Mouse (Mus musculus) lung, embryonic 16.5 days (tissue): ENCODE measurements around the gene Fmod. TPM values are rescaled to one million over a fixed set of nuclear protein-coding genes. Genes with fewer than 3 reads are reported as not detected.

Experiments used
- ATAC-seq: fragments of 200-750 bp; cut with Nextera tagmentation; 2 replicates; pipeline ENCODE4 v1.8.0; 2017; ENCODE audit warnings: low read depth, mild to moderate bottlenecking, moderate library complexity
- H3K27ac ChIP-seq: fragments of 300-500 bp; sonication (generic); 2 replicates; pipeline ENCODE4 v1.5.1; 2014; ENCODE audit warnings: mild to moderate bottlenecking, control low read depth, low read length
- H3K27me3 ChIP-seq: fragments of 300-500 bp; sonication (generic); 2 replicates; pipeline ENCODE4 v1.6.1; 2014; ENCODE audit warnings: low read depth, low read length, mixed read lengths; ENCODE audit not compliant: control insufficient read depth, insufficient read depth
- H3K36me3 ChIP-seq: fragments of 300-500 bp; sonication (generic); 2 replicates; pipeline ENCODE4 v1.6.1; 2014; ENCODE audit warnings: low read length; ENCODE audit not compliant: control insufficient read depth, insufficient read depth
- H3K4me1 ChIP-seq: fragments of 300-500 bp; sonication (generic); replicated peaks from 2 replicates; pipeline ENCODE4 v1.6.1; 2014; ENCODE audit warnings: low read length, mixed read lengths; ENCODE audit not compliant: control insufficient read depth, insufficient read depth
- H3K4me2 ChIP-seq: fragments of 300-500 bp; sonication (generic); 2 replicates; pipeline ENCODE4 v1.6.1; 2014; ENCODE audit warnings: low read depth, low read length, control low read depth
- H3K4me3 ChIP-seq: fragments of 300-500 bp; sonication (generic); 2 replicates; pipeline ENCODE4 v1.5.1; 2014; ENCODE audit warnings: mild to moderate bottlenecking, low read length, control low read depth
- H3K9ac ChIP-seq: fragments of 300-500 bp; sonication (generic); 2 replicates; pipeline ENCODE4 v1.6.1; 2014; ENCODE audit warnings: low read length, control low read depth
- H3K9me3 ChIP-seq: fragments of 300-500 bp; sonication (generic); 2 replicates; pipeline ENCODE4 v1.6.1; 2016; ENCODE audit warnings: low read length; ENCODE audit not compliant: control insufficient read depth
- WGBS: fragments of 180-500 bp; shearing (Covaris S2); extraction: QIAGEN DNeasy Blood & Tissue Kit; methylation state at CpG from one replicate; pipeline ENCODE4 v1.1.7; 2014; 5-methylcytosine and 5-hydroxymethylcytosine counted together
- polyA plus RNA-seq: library from polyadenylated mRNA; unstranded; fragments of >200 nt; fragmentation: Nextera tagmentation; extraction: Ambion mirVana; gene quantifications from 2 replicates; pipeline ENCODE4 v1.2.1, GENCODE M21; 2015

The Fmod gene
- polyA plus RNA-seq, 1 experiment from 2014 or later, result 191 TPM

DNA sequence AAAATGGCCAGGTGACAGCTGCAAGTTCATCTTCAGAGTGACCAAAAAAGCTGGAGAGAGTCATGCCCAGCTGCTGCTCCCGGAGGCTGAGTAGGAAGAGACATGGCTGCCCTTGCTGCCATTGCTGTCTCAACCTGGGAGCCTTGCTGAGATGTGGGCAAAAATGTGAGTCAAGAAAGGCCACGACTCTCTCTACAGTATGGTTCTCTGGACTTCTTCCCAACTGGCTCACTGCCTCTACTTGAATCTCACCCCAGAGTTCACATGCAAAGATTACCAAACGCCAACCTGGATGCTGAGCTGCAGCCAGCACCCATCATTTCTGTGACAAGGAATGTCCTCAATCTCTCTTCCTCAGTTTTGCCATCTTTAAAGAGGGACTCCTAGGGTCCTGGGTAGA is 47.1 kb downstream of the Fmod start:
- no peak overlapping the region for H3K4me2 ChIP-seq
- no peak for ATAC-seq
- WGBS, result 68% methylated on average over 3 of the region's 3 CpGs
- H3K9ac ChIP-seq, result no peak overlapping the region
- peaks cover 36% of the 10 kb centered on the region for H3K4me1 ChIP-seq
- no peaks in the 10 kb centered on the region for H3K9me3 ChIP-seq
- no peaks in the 10 kb centered on the region for H3K36me3 ChIP-seq
- H3K27ac ChIP-seq, result no peak overlapping the region
- no peak overlapping the region for H3K4me3 ChIP-seq
- H3K27me3 ChIP-seq, result no peaks in the 10 kb centered on the region

DNA sequence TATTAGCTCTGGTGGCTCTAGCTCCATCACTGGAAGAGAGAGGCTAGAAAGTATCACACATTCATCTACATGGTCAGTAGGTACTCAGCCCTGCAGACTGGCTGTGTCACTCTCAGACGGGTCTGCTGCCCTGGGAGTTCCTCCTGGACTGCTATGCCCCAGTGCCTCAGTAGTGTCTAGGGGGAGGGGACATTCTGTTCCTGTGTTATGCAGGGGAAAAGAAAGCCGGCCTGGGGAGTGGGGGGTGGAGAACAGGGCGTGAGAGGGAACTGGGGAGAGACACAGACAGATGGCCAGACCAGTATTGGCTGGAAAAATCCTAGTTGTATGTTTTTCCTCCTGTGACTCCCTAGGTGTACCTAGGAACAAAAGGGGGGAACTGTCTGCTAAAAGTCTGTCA is 49.0 kb downstream of the Fmod start:
- WGBS, result 42% methylated on average over 3 of the region's 3 CpGs
- Histone ChIP-seq H3K9ac (peak overlapping the region; percentile 55; the same call in 1 of the 2 replicates), H3K4me3 (no peak overlapping the region), H3K4me2 (no peak overlapping the region), H3K27me3 (no peaks in the 10 kb centered on the region), H3K4me1 (peaks cover 26% of the 10 kb centered on the region), H3K36me3 (no peaks in the 10 kb centered on the region), H3K27ac (no peak overlapping the region), H3K9me3 (no peaks in the 10 kb centered on the region)
- ATAC-seq, result 0 out of 2 replicates have a peak, but pooled peaks have one; percentile 19

DNA sequence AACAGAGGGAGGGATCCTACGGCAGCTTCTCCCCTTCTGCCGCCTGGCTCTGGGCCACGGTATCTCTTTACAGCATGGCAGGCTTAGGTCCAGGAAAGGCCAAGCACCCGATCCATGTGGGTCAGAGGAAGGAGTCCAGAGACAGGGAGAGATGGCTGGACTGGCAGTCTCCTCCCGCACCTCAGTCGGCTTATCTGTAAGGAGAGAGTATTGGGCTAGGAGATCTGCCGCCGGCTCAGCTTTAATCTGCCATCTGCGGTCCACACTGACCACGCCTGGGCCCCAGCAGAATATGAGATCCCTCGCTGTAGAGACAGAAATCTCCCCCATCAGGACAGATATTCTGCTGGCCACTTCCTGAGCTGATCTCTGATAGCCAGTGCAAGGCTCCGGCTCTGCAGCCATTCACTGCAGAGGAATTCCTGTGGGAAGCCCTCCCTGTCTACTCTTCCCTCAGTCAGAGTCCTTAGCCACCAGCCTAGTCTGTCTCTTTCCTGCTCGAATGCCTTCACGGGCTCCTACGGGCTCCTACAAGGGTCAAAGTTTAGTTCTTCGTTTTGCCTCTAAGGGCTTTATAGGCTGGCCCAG is 49.9 kb downstream of the Fmod start:
- WGBS, result 28% methylated on average over 16 of the region's 16 CpGs
- H3K9me3 ChIP-seq, result no peaks in the 10 kb centered on the region
- H3K9ac ChIP-seq, result peak overlapping the region; percentile 55
- ATAC-seq, result 0 out of 2 replicates have a peak, but pooled peaks have one; percentile 24
- no peaks in the 10 kb centered on the region for H3K27me3 ChIP-seq
- H3K36me3 ChIP-seq, result no peaks in the 10 kb centered on the region
- peaks cover 26% of the 10 kb centered on the region for H3K4me1 ChIP-seq
- peak overlapping the region; percentile 23; the same call in 1 of the 2 replicates for H3K4me2 ChIP-seq
- no peak overlapping the region for H3K4me3 ChIP-seq
- H3K27ac ChIP-seq, result peak overlapping the region; percentile 54; the same call in 1 of the 2 replicates

DNA sequence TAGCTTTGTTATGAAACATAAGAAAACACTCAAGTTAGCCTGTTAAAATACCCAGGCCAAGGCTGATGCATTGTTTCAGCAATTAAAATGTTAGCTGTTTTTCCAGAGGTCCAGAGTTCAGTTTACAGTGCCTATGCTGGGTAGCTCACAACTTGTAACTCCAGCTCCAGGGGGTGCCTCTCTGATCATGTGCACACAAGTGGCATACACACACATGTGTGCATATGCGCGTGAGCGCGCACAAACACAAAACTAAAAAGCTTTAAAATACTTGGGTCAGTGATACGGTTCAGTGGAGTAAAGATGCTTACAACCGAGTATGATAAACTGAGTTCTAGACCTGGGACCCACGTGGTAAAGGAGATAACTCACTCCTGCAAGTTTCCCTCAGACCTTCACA is 52.0 kb downstream of the Fmod start:
- no peak overlapping the region for H3K9ac ChIP-seq
- no peaks in the 10 kb centered on the region for H3K27me3 ChIP-seq
- peaks cover 29% of the 10 kb centered on the region for H3K4me1 ChIP-seq

DNA sequence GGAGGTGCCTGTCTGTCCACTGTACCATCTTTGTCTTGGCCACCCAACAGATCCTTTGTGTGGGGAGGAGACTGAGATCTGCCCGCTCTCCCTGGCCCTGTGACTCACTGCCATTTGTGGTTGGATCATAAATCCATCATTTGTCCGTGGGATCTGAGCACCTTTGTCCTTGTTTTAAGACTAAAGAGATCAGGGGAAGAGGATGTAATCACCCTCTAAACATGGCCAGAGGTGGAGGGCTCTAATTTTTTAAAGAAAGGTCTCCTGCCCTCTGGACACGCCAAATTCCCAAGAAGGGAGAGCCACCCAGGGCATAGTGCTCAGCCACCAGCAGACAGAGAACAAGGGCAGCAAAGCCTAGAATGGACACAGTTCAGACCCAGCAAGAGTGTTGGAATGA is 54.8 kb downstream of the Fmod start:
- Histone ChIP-seq H3K27ac (no peak overlapping the region), H3K36me3 (no peaks in the 10 kb centered on the region), H3K4me3 (no peak overlapping the region), H3K4me1 (peaks cover 44% of the 10 kb centered on the region), H3K9me3 (no peaks in the 10 kb centered on the region), H3K4me2 (no peak overlapping the region), H3K9ac (no peak overlapping the region), H3K27me3 (no peaks in the 10 kb centered on the region)
- WGBS, result 76% methylated on average over 3 of the region's 3 CpGs
- ATAC-seq, result no peak

More for the DNA sequence above, 52.0 kb downstream of the Fmod start:
- WGBS, result 87% methylated on average over 7 of the region's 7 CpGs
- Histone ChIP-seq H3K4me2 (no peak overlapping the region), H3K27ac (no peak overlapping the region), H3K4me3 (no peak overlapping the region), H3K9me3 (no peaks in the 10 kb centered on the region), H3K36me3 (no peaks in the 10 kb centered on the region)
- no peak for ATAC-seq

DNA sequence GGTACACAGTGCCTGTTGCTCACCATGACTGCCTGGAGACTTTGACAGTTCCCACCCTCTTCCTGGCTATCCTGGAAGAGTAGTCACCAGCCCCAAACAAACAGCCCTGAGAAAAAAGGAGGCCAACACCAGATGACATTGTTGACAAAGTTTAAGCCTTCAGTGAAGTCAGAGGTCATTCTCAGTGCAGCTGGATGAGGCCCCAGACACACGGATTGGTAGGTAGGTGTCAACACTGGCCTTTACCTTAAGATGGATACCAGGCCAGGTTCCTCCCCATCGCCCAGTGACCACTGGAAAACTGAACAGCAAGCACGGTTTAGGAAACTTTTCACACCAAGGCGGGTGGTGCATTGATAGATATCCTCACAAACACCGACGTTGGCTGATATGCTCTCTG is 55.3 kb downstream of the Fmod start:
- H3K9me3 ChIP-seq, result no peaks in the 10 kb centered on the region
- peak overlapping the region; percentile 81 for H3K4me2 ChIP-seq
- H3K36me3 ChIP-seq, result no peaks in the 10 kb centered on the region
- 17% methylated on average over 6 of the region's 6 CpGs for WGBS
- no peaks in the 10 kb centered on the region for H3K27me3 ChIP-seq
- peak overlapping the region; percentile 95 for H3K27ac ChIP-seq
- ATAC-seq, result no peak
- H3K9ac ChIP-seq, result peak overlapping the region; percentile 73
- H3K4me3 ChIP-seq, result peak overlapping the region; percentile 54
- H3K4me1 ChIP-seq, result peaks cover 45% of the 10 kb centered on the region

DNA sequence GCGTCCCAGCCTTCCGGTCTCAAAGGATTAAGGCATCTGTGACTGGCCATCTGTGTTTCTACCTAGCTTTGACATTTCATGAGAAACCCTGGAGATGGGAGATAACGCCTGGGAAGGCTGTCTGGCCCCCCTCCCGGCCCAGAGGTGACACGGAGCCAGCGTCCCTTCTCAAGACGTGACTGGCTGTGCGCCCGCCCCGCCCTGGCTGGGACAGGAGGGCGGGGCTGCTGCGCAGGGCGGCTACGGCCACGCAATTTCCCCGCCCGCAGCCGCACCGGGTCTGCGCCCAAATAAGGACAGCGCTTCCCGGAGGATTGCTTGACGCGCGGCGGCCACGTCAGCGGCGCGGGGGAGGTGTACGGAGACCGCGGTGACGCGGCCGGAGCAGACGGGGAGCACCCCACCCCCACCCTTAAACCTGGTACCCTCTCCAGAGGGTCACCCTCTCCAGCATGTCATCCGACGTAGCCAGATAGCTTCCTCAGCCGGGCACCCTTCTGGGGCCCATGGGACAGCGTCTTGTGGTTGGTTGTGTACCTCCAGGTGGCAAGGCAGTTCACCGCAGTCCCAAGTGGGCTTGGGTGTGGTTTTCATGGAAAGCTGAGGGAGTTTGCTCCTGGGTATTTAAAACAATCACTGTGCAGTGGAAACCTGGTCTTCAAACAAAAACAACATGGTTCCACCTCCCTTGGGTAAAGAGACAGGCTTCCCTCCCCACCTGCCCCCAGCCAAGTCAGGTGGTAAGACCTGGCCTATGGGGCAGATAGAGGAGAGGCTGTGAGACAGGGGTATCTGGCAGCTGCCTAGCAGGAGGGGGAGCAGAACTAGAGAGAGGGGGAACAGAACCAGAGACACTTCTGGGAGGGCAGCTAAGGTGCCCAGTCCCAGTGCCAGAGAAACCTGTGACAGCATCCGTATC is 56.1 kb downstream of the Fmod start:
- Histone ChIP-seq H3K4me2 (peak overlapping the region; percentile 81), H3K36me3 (no peaks in the 10 kb centered on the region), H3K27me3 (no peaks in the 10 kb centered on the region), H3K27ac (peak overlapping the region; percentile 95), H3K9me3 (no peaks in the 10 kb centered on the region), H3K4me3 (peak overlapping the region; percentile 54), H3K4me1 (peaks cover 52% of the 10 kb centered on the region), H3K9ac (peak overlapping the region; percentile 73)
- WGBS, result 2% methylated on average over 37 of the region's 43 CpGs
- ATAC-seq, result peak; percentile 93

DNA sequence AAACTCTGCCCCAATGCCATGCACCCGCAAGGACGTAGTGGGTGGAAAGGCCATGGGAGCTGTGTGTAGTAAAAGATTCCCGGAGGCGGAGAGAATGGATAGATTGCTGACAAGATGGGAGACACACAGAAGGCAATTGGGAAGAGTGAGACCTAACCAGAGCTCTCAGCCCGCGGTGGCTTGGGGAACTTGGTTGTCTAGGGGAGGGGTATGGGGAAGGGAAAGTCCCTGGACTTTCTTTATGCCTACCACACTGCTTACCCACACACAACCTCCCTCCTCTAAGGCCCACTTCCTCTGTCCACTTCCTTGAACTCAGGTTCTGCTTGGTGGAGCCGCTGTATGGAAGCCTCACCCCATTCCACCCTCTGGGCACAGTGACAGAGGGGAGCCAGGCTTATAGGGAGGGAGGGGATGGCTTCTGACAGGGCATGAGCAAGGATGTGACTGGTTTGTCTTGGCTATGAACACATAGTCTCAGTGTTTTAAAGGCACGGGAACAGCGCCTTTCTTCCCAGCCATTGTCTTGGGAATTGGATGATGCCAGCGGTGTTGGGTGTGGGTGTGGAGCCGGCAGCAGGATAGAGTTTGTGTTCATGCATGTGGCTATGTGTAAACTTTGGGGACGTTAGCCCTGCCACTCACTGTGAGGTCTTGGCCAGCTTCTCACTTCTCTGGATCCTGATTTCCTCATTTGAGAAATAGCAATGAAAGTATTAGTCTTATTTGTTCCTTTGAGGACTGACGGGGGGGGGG is 56.9 kb downstream of the Fmod start:
- Histone ChIP-seq H3K9ac (peak overlapping the region; percentile 73), H3K9me3 (no peaks in the 10 kb centered on the region), H3K27ac (peak overlapping the region; percentile 99), H3K27me3 (no peaks in the 10 kb centered on the region), H3K36me3 (no peaks in the 10 kb centered on the region), H3K4me3 (no peak overlapping the region), H3K4me1 (peaks cover 60% of the 10 kb centered on the region), H3K4me2 (peak overlapping the region; percentile 81)
- ATAC-seq, result no peak
- WGBS, result 50% methylated on average over 12 of the region's 13 CpGs
